Mouse (Mus musculus): ENCODE results near the gene Fnip2. TPM values are rescaled to one million over a fixed set of nuclear protein-coding genes. Genes with fewer than 3 reads are reported as not detected.
"Not testable (repeated sequence)": the region's sequence is repeated elsewhere in the genome, so short reads cannot be mapped to it uniquely, and the experiment has no call there.

Gene Fnip2
- polyA plus RNA-seq, 1 experiment from 2014 or later = 2.0 TPM

- peaks cover 34% of the 10 kb centered on the region for H3K36me3 ChIP-seq (ENCODE audit: control insufficient read depth, insufficient read depth, low read length)
- no peak overlapping the region for H3K9ac ChIP-seq (ENCODE audit: low read depth, low read length)
- H3K4me1 ChIP-seq (ENCODE audit: control insufficient read depth, insufficient read depth, low read length) = no peaks in the 10 kb centered on the region
- no peak overlapping the region for H3K4me3 ChIP-seq (ENCODE audit: low read depth, low read length)
- H3K27me3 ChIP-seq (replicated peaks; ENCODE audit: control insufficient read depth, insufficient read depth, low read length) = no peaks in the 10 kb centered on the region
- H3K27ac ChIP-seq (replicated peaks; ENCODE audit: low read depth, low read length) = no peak overlapping the region
- no peaks in the 10 kb centered on the region for H3K9me3 ChIP-seq (ENCODE audit: control insufficient read depth, low read length)
- no peak overlapping the region for H3K4me2 ChIP-seq (ENCODE audit: low read depth, low read length)
- 88% methylated on average over 14 of the region's 14 CpGs for WGBS
- no peak for DNase-seq (ENCODE audit: low spot score)
- no peak for ATAC-seq (ENCODE audit: low read depth)
Measured at GRCm38 (mm10) chr3:79458651-79459275, 108.8 kb downstream of the Fnip2 start.

GRCm38 (mm10) chr3:79455761-79456160 is 111.8 kb downstream of the Fnip2 start:
- no peaks in the 10 kb centered on the region for H3K9me3 ChIP-seq (ENCODE audit: control insufficient read depth, low read length)
- H3K4me3 ChIP-seq (ENCODE audit: low read depth, low read length) = no peak overlapping the region
- no peak overlapping the region for H3K9ac ChIP-seq (ENCODE audit: low read depth, low read length)
- H3K4me1 ChIP-seq (ENCODE audit: control insufficient read depth, insufficient read depth, low read length) = no peaks in the 10 kb centered on the region
- no peaks in the 10 kb centered on the region for H3K27me3 ChIP-seq (replicated peaks; ENCODE audit: control insufficient read depth, insufficient read depth, low read length)
- peaks cover 20% of the 10 kb centered on the region for H3K36me3 ChIP-seq (ENCODE audit: control insufficient read depth, insufficient read depth, low read length)
- no peak for ATAC-seq (ENCODE audit: low read depth)
- 58% methylated on average over 11 of the region's 11 CpGs for WGBS
- H3K4me2 ChIP-seq (ENCODE audit: low read depth, low read length) = no peak overlapping the region
- H3K27ac ChIP-seq (replicated peaks; ENCODE audit: low read depth, low read length) = no peak overlapping the region
- no peak for DNase-seq (ENCODE audit: low spot score)

- Histone ChIP-seq H3K4me2 (ENCODE audit: low read depth, low read length) (no peak overlapping the region), H3K27me3 (replicated peaks; ENCODE audit: control insufficient read depth, insufficient read depth, low read length) (no peaks in the 10 kb centered on the region), H3K9ac (ENCODE audit: low read depth, low read length) (no peak overlapping the region), H3K4me3 (ENCODE audit: low read depth, low read length) (no peak overlapping the region), H3K9me3 (ENCODE audit: control insufficient read depth, low read length) (no peaks in the 10 kb centered on the region), H3K27ac (replicated peaks; ENCODE audit: low read depth, low read length) (no peak overlapping the region), H3K4me1 (ENCODE audit: control insufficient read depth, insufficient read depth, low read length) (peaks cover 4% of the 10 kb centered on the region; the same call in 1 of the 2 replicates), H3K36me3 (ENCODE audit: control insufficient read depth, insufficient read depth, low read length) (0 out of 2 replicates have a peak, but pooled peaks cover 3% of the 10 kb centered on the region)
- 81% methylated on average over 14 of the region's 14 CpGs for WGBS
- DNase-seq (ENCODE audit: low spot score) (no peak), ATAC-seq (ENCODE audit: low read depth) (no peak)
Measured at GRCm38 (mm10) chr3:79452696-79453263, 114.8 kb downstream of the Fnip2 start.

GRCm38 (mm10) chr3:79449361-79449760 is 118.2 kb downstream of the Fnip2 start:
- Histone ChIP-seq H3K4me2 (ENCODE audit: low read depth, low read length) (no peak overlapping the region), H3K36me3 (ENCODE audit: control insufficient read depth, insufficient read depth, low read length) (no peaks in the 10 kb centered on the region), H3K9me3 (ENCODE audit: control insufficient read depth, low read length) (no peaks in the 10 kb centered on the region), H3K27ac (replicated peaks; ENCODE audit: low read depth, low read length) (no peak overlapping the region), H3K9ac (ENCODE audit: low read depth, low read length) (no peak overlapping the region), H3K27me3 (replicated peaks; ENCODE audit: control insufficient read depth, insufficient read depth, low read length) (no peaks in the 10 kb centered on the region), H3K4me1 (ENCODE audit: control insufficient read depth, insufficient read depth, low read length) (peaks cover 4% of the 10 kb centered on the region; the same call in 1 of the 2 replicates), H3K4me3 (ENCODE audit: low read depth, low read length) (no peak overlapping the region)
- DNase-seq (ENCODE audit: low spot score) = no peak
- ATAC-seq (ENCODE audit: low read depth) = no peak
- 55% methylated on average over 7 of the region's 7 CpGs for WGBS

- no peak; the same call in 1 of the 2 replicates for ATAC-seq (ENCODE audit: low read depth)
- Histone ChIP-seq H3K9me3 (ENCODE audit: control insufficient read depth, low read length) (no peaks in the 10 kb centered on the region), H3K4me1 (ENCODE audit: control insufficient read depth, insufficient read depth, low read length) (peaks cover 4% of the 10 kb centered on the region; the same call in 1 of the 2 replicates), H3K4me3 (ENCODE audit: low read depth, low read length) (no peak overlapping the region), H3K27me3 (replicated peaks; ENCODE audit: control insufficient read depth, insufficient read depth, low read length) (no peaks in the 10 kb centered on the region), H3K4me2 (ENCODE audit: low read depth, low read length) (no peak overlapping the region), H3K36me3 (ENCODE audit: control insufficient read depth, insufficient read depth, low read length) (no peaks in the 10 kb centered on the region), H3K27ac (replicated peaks; ENCODE audit: low read depth, low read length) (no peak overlapping the region), H3K9ac (ENCODE audit: low read depth, low read length) (no peak overlapping the region)
- WGBS = 66% methylated on average over 5 of the region's 5 CpGs
- no peak for DNase-seq (ENCODE audit: low spot score)
Measured at GRCm38 (mm10) chr3:79448421-79448820, 119.2 kb downstream of the Fnip2 start.

GRCm38 (mm10) chr3:79446648-79447047 is 120.9 kb downstream of the Fnip2 start:
- H3K4me3 ChIP-seq (ENCODE audit: low read depth, low read length); ATAC-seq (ENCODE audit: low read depth); H3K27me3 ChIP-seq (replicated peaks; ENCODE audit: control insufficient read depth, insufficient read depth, low read length); DNase-seq (ENCODE audit: low spot score); H3K4me1 ChIP-seq (ENCODE audit: control insufficient read depth, insufficient read depth, low read length); H3K36me3 ChIP-seq (ENCODE audit: control insufficient read depth, insufficient read depth, low read length); H3K27ac ChIP-seq (replicated peaks; ENCODE audit: low read depth, low read length); H3K9ac ChIP-seq (ENCODE audit: low read depth, low read length); H3K9me3 ChIP-seq (ENCODE audit: control insufficient read depth, low read length); H3K4me2 ChIP-seq (ENCODE audit: low read depth, low read length): not testable (repeated sequence)
- WGBS = 96% methylated on average over 3 of the region's 3 CpGs

GRCm38 (mm10) chr3:79446124-79446523 is 121.5 kb downstream of the Fnip2 start:
- Histone ChIP-seq H3K36me3 (ENCODE audit: control insufficient read depth, insufficient read depth, low read length) (no peaks in the 10 kb centered on the region), H3K4me2 (ENCODE audit: low read depth, low read length) (no peak overlapping the region), H3K27ac (replicated peaks; ENCODE audit: low read depth, low read length) (no peak overlapping the region), H3K9me3 (ENCODE audit: control insufficient read depth, low read length) (no peaks in the 10 kb centered on the region), H3K27me3 (replicated peaks; ENCODE audit: control insufficient read depth, insufficient read depth, low read length) (no peaks in the 10 kb centered on the region), H3K4me3 (ENCODE audit: low read depth, low read length) (no peak overlapping the region), H3K9ac (ENCODE audit: low read depth, low read length) (no peak overlapping the region), H3K4me1 (ENCODE audit: control insufficient read depth, insufficient read depth, low read length) (peaks cover 4% of the 10 kb centered on the region; the same call in 1 of the 2 replicates)
- 91% methylated on average over 4 of the region's 4 CpGs for WGBS
- ATAC-seq (ENCODE audit: low read depth) (no peak), DNase-seq (ENCODE audit: low spot score) (no peak)

- no peak overlapping the region for H3K27ac ChIP-seq (replicated peaks; ENCODE audit: low read depth, low read length)
- H3K9ac ChIP-seq (ENCODE audit: low read depth, low read length) = no peak overlapping the region
- no peaks in the 10 kb centered on the region for H3K9me3 ChIP-seq (ENCODE audit: control insufficient read depth, low read length)
- peaks cover 4% of the 10 kb centered on the region; the same call in 1 of the 2 replicates for H3K4me1 ChIP-seq (ENCODE audit: control insufficient read depth, insufficient read depth, low read length)
- no peaks in the 10 kb centered on the region for H3K27me3 ChIP-seq (replicated peaks; ENCODE audit: control insufficient read depth, insufficient read depth, low read length)
- WGBS = 80% methylated on average over 8 of the region's 8 CpGs
- H3K36me3 ChIP-seq (ENCODE audit: control insufficient read depth, insufficient read depth, low read length) = no peaks in the 10 kb centered on the region
- DNase-seq (ENCODE audit: low spot score) (no peak), ATAC-seq (ENCODE audit: low read depth) (no peak)
- H3K4me2 ChIP-seq (ENCODE audit: low read depth, low read length) = no peak overlapping the region
- no peak overlapping the region for H3K4me3 ChIP-seq (ENCODE audit: low read depth, low read length)
Measured at GRCm38 (mm10) chr3:79445041-79445440, 122.6 kb downstream of the Fnip2 start.

- no peak overlapping the region for H3K4me3 ChIP-seq (ENCODE audit: low read depth, low read length)
- no peak overlapping the region for H3K27ac ChIP-seq (replicated peaks; ENCODE audit: low read depth, low read length)
- no peak for ATAC-seq (ENCODE audit: low read depth)
- 68% methylated on average over 4 of the region's 4 CpGs for WGBS
- H3K36me3 ChIP-seq (ENCODE audit: control insufficient read depth, insufficient read depth, low read length) = no peaks in the 10 kb centered on the region
- no peak overlapping the region for H3K4me2 ChIP-seq (ENCODE audit: low read depth, low read length)
- no peak overlapping the region for H3K9ac ChIP-seq (ENCODE audit: low read depth, low read length)
- no peak for DNase-seq (ENCODE audit: low spot score)
- H3K27me3 ChIP-seq (replicated peaks; ENCODE audit: control insufficient read depth, insufficient read depth, low read length) = no peaks in the 10 kb centered on the region
- H3K4me1 ChIP-seq (ENCODE audit: control insufficient read depth, insufficient read depth, low read length) = peaks cover 4% of the 10 kb centered on the region; the same call in 1 of the 2 replicates
- no peaks in the 10 kb centered on the region for H3K9me3 ChIP-seq (ENCODE audit: control insufficient read depth, low read length)
Measured at GRCm38 (mm10) chr3:79443850-79444249, 123.7 kb downstream of the Fnip2 start.

Measured in embryonic facial prominence, embryonic 14.5 days (tissue).